Mouse (Mus musculus) heart, adult 8-10 months (tissue): ENCODE results near the gene Lta. TPM values are rescaled to one million over a fixed set of nuclear protein-coding genes. Genes with fewer than 3 reads are reported as not detected.

Source experiments
- DNase-seq: peaks from one replicate; pipeline ENCODE4 v3.0.0; 2022; ENCODE audit warnings: low spot score
- total RNA-seq, 4 experiments: library from RNA; stranded (reverse); gene quantifications; 2 replicates each; pipeline ENCODE4 v1.2.4; 2022

Gene Lta
- total RNA-seq, 4 experiments from 2014 or later, result 0.44 TPM; not detected in 3

- no peak for DNase-seq
Observed at GRCm38 (mm10) chr17:35210593-35210992, 5.4 kb upstream of the Lta start.

- no peak for DNase-seq
Observed at GRCm38 (mm10) chr17:35209785-35210535, 4.8 kb upstream of the Lta start.

- DNase-seq, result no peak
Observed at GRCm38 (mm10) chr17:35205380-35205769, 224 bp upstream of the Lta start.

- DNase-seq, result no peak
Observed at GRCm38 (mm10) chr17:35202442-35202841, 2.7 kb downstream of the Lta start.

- DNase-seq, result peak; percentile 84
Observed at GRCm38 (mm10) chr17:35201787-35202186, 3.4 kb downstream of the Lta start, which contains the start of gene Tnf. Tnf (minus strand) TSS chr17:35202007.

- no peak for DNase-seq
Observed at GRCm38 (mm10) chr17:35201128-35201527, 4.0 kb downstream of the Lta start.

GRCm38 (mm10) chr17:35200398-35200797 lies 4.8 kb downstream of the Lta start:
- DNase-seq, result no peak

GRCm38 (mm10) chr17:35198946-35199345 lies 6.2 kb downstream of the Lta start:
- no peak for DNase-seq

GRCm38 (mm10) chr17:35198029-35198428 lies 7.1 kb downstream of the Lta start:
- no peak for DNase-seq

- no peak for DNase-seq
Observed at GRCm38 (mm10) chr17:35197126-35197525, 8.0 kb downstream of the Lta start.

- no peak for DNase-seq
Observed at GRCm38 (mm10) chr17:35196321-35196641, 8.9 kb downstream of the Lta start.

- DNase-seq, result no peak
Observed at GRCm38 (mm10) chr17:35195631-35196320, 9.4 kb downstream of the Lta start.

- DNase-seq, result no peak
Observed at GRCm38 (mm10) chr17:35194844-35195630, 10.1 kb downstream of the Lta start.

GRCm38 (mm10) chr17:35193881-35194843 lies 11.0 kb downstream of the Lta start, which contains the start of gene Ltb:
Ltb (plus strand) TSS chr17:35194439.
- no peak for DNase-seq

GRCm38 (mm10) chr17:35192924-35193323 lies 12.2 kb downstream of the Lta start:
- no peak for DNase-seq

GRCm38 (mm10) chr17:35191723-35192122 lies 13.4 kb downstream of the Lta start:
- DNase-seq, result no peak

- no peak for DNase-seq
Observed at GRCm38 (mm10) chr17:35190096-35190495, 15.1 kb downstream of the Lta start.

- DNase-seq, result no peak
Observed at GRCm38 (mm10) chr17:35189186-35189585, 16.0 kb downstream of the Lta start.

- no peak for DNase-seq
Observed at GRCm38 (mm10) chr17:35187959-35188610, 17.1 kb downstream of the Lta start, which contains the start of gene Lst1. Lst1 (minus strand) TSS chr17:35188439.

GRCm38 (mm10) chr17:35187345-35187744 lies 17.8 kb downstream of the Lta start:
- no peak for DNase-seq

GRCm38 (mm10) chr17:35186681-35187080 lies 18.5 kb downstream of the Lta start:
- no peak for DNase-seq
